Mouse (Mus musculus) hindbrain, postnatal 0 days (tissue): Measurements from ENCODE around the gene Ccdc158. TPM values are rescaled to one million over a fixed set of nuclear protein-coding genes. Genes with fewer than 3 reads are reported as not detected.
A peak's percentile ranks its signal among the peaks of the same experiment; 100 is the strongest.

Source experiments
- ATAC-seq: fragments of 200-750 bp; cut with Nextera tagmentation; 2 replicates; pipeline ENCODE4 v1.8.0; 2017; ENCODE audit warnings: mild to moderate bottlenecking, moderate TSS enrichment, moderate library complexity
- DNase-seq: peaks from one replicate; pipeline ENCODE4 v3.0.0-alpha.2; 2015; ENCODE audit warnings: low spot score
- H3K27ac ChIP-seq: fragments of 300-500 bp; sonication (generic); 2 replicates; pipeline ENCODE4 v1.5.1; 2014; ENCODE audit warnings: mild to moderate bottlenecking
- H3K27me3 ChIP-seq: fragments of 300-500 bp; sonication (generic); 2 replicates; pipeline ENCODE4 v1.6.1; 2014; ENCODE audit warnings: low read length, mixed read lengths; ENCODE audit not compliant: insufficient read depth
- H3K36me3 ChIP-seq: fragments of 300-500 bp; sonication (generic); 2 replicates; pipeline ENCODE4 v1.6.1; 2014; ENCODE audit warnings: low read length, mixed read lengths; ENCODE audit not compliant: insufficient read depth
- H3K4me1 ChIP-seq: fragments of 300-500 bp; sonication (generic); 2 replicates; pipeline ENCODE4 v1.6.1; 2014; ENCODE audit warnings: antibody characterized with exemption, low read length, mixed read lengths; ENCODE audit not compliant: insufficient read depth
- H3K4me2 ChIP-seq: fragments of 300-500 bp; sonication (generic); 2 replicates; pipeline ENCODE4 v1.6.1; 2014; ENCODE audit warnings: low read depth, mild to moderate bottlenecking, low read length, moderate library complexity, mixed read lengths
- H3K4me3 ChIP-seq: fragments of 300-500 bp; sonication (generic); 2 replicates; pipeline ENCODE4 v1.5.1; 2014; ENCODE audit warnings: low read length
- H3K9ac ChIP-seq: fragments of 300-500 bp; sonication (generic); replicated peaks from 2 replicates; pipeline ENCODE4 v1.6.1; 2014; ENCODE audit warnings: mild to moderate bottlenecking, low read length, moderate library complexity, mixed read lengths
- H3K9me3 ChIP-seq: fragments of 300-500 bp; sonication (generic); 2 replicates; pipeline ENCODE4 v1.6.1; 2016; ENCODE audit warnings: low read length, mixed read lengths
- CTCF ChIP-seq: IDR thresholded peaks from 2 replicates; pipeline ENCODE4 v1.5.1; 2016; ENCODE audit warnings: antibody characterized with exemption, control low read depth, low read depth
- WGBS: fragments of 180-500 bp; shearing (Covaris S2); extraction: QIAGEN DNeasy Blood & Tissue Kit; methylation state at CpG from one replicate; pipeline ENCODE4 v1.1.7; 2014; 5-methylcytosine and 5-hydroxymethylcytosine counted together
- polyA plus RNA-seq: library from polyadenylated mRNA; unstranded; fragments of >200 nt; fragmentation: Nextera tagmentation; extraction: Ambion mirVana; gene quantifications from 2 replicates; pipeline ENCODE4 v1.2.1, GENCODE M21; 2015
- total RNA-seq: library from RNA; depleted of rRNA; stranded (reverse); fragments of >200 nt; gene quantifications from 2 replicates; pipeline ENCODE4 v1.2.3, GENCODE M21; 2014

Gene Ccdc158
- total and polyA plus RNA-seq, 2 experiments from 2014 or later, result 0.23 to 0.26 TPM

DNA sequence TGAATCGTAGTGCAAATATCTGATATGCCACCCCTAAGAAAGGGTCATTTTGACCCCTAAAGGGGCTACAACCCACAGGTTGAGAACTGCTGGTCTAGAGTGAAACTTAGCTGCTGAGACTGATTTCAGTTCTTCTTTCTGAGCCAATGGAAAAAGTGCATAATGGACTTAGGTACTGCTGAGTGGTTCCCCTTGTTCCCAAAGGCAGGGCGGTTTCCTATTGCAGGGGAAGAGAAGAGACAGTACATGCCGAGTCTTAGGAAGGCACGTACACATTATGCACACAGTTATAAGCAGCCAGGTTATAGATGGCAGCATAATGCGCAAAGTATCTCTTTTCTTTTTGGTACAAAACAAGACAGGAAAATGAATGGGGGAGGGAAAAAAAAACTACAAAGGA, 13.1 kb upstream of the Ccdc158 start:
- TF ChIP-seq CTCF, result no peak
- 87% methylated on average over 5 of the region's 5 CpGs for WGBS

GRCm38 (mm10) chr5:92684715-92685460, 9.8 kb upstream of the Ccdc158 start:
- ATAC-seq (no peak), DNase-seq (no peak)
- peak overlapping the region; percentile 24; the same call in 1 of the 2 replicates for H3K4me2 ChIP-seq
- no peak overlapping the region for H3K9ac ChIP-seq
- H3K27ac ChIP-seq, result no peak overlapping the region
- no peaks in the 10 kb centered on the region for H3K36me3 ChIP-seq
- no peak overlapping the region for H3K4me3 ChIP-seq
- H3K9me3 ChIP-seq, result no peaks in the 10 kb centered on the region
- no peak for TF ChIP-seq CTCF
- WGBS, result 88% methylated on average over 16 of the region's 16 CpGs
- H3K4me1 ChIP-seq, result no peaks in the 10 kb centered on the region; the same call in 1 of the 2 replicates
- no peaks in the 10 kb centered on the region for H3K27me3 ChIP-seq

More for the DNA sequence above, 13.1 kb upstream of the Ccdc158 start:
- no peaks in the 10 kb centered on the region for H3K9me3 ChIP-seq
- H3K4me2 ChIP-seq, result no peak overlapping the region
- no peaks in the 10 kb centered on the region for H3K27me3 ChIP-seq
- H3K9ac ChIP-seq, result no peak overlapping the region
- H3K27ac ChIP-seq, result no peak overlapping the region
- DNase-seq (no peak), ATAC-seq (no peak)
- peaks cover 2% of the 10 kb centered on the region; the same call in 1 of the 2 replicates for H3K4me1 ChIP-seq
- no peaks in the 10 kb centered on the region for H3K36me3 ChIP-seq
- no peak overlapping the region for H3K4me3 ChIP-seq

- no peaks in the 10 kb centered on the region for H3K27me3 ChIP-seq
- no peak overlapping the region for H3K27ac ChIP-seq
- no peaks in the 10 kb centered on the region; the same call in 1 of the 2 replicates for H3K4me1 ChIP-seq
- no peak for TF ChIP-seq CTCF
- H3K9me3 ChIP-seq, result no peaks in the 10 kb centered on the region
- ATAC-seq (no peak), DNase-seq (no peak)
- H3K4me3 ChIP-seq, result peak overlapping the region; percentile 56
- no peak overlapping the region; the same call in 1 of the 2 replicates for H3K9ac ChIP-seq
- WGBS, result 21% methylated on average over 9 of the region's 9 CpGs
- H3K36me3 ChIP-seq, result no peaks in the 10 kb centered on the region
- H3K4me2 ChIP-seq, result peak overlapping the region; percentile 99
Observed at GRCm38 (mm10) chr5:92683871-92684475, 8.9 kb upstream of the Ccdc158 start.

- TF ChIP-seq CTCF, result no peak
- ATAC-seq, result 0 out of 2 replicates have a peak, but pooled peaks have one; percentile 22
- Histone ChIP-seq H3K9ac (peak within 1 kb of the TSS; percentile 48), H3K27ac (peak within 1 kb of the TSS; percentile 45; the same call in 1 of the 2 replicates), H3K4me2 (peak within 1 kb of the TSS; percentile 99), H3K9me3 (no peaks in the 10 kb centered on the region), H3K27me3 (no peaks in the 10 kb centered on the region), H3K36me3 (no peaks in the 10 kb centered on the region), H3K4me3 (peak within 1 kb of the TSS; percentile 56), H3K4me1 (no peaks in the 10 kb centered on the region; the same call in 1 of the 2 replicates)
- under 1% methylated on average over 26 of the region's 26 CpGs for WGBS
- peak; percentile 32 for DNase-seq
Observed at GRCm38 (mm10) chr5:92683351-92683807, 8.3 kb upstream of the Ccdc158 start, which contains the start of gene Shroom3. Gene Shroom3 (plus strand): TSS chr5:92683435.

- no peaks in the 10 kb centered on the region for H3K9me3 ChIP-seq
- peak overlapping the region; percentile 99 for H3K4me2 ChIP-seq
- H3K4me1 ChIP-seq, result no peaks in the 10 kb centered on the region; the same call in 1 of the 2 replicates
- H3K4me3 ChIP-seq, result peak overlapping the region; percentile 56
- DNase-seq (peak; percentile 49), ATAC-seq (no peak)
- H3K36me3 ChIP-seq, result no peaks in the 10 kb centered on the region
- peak overlapping the region; percentile 45; the same call in 1 of the 2 replicates for H3K27ac ChIP-seq
- no peak for TF ChIP-seq CTCF
- H3K27me3 ChIP-seq, result no peaks in the 10 kb centered on the region
- 2% methylated on average over 39 of the region's 39 CpGs for WGBS
- peak overlapping the region; percentile 48 for H3K9ac ChIP-seq
Observed at GRCm38 (mm10) chr5:92682621-92683348, 7.7 kb upstream of the Ccdc158 start.

DNA sequence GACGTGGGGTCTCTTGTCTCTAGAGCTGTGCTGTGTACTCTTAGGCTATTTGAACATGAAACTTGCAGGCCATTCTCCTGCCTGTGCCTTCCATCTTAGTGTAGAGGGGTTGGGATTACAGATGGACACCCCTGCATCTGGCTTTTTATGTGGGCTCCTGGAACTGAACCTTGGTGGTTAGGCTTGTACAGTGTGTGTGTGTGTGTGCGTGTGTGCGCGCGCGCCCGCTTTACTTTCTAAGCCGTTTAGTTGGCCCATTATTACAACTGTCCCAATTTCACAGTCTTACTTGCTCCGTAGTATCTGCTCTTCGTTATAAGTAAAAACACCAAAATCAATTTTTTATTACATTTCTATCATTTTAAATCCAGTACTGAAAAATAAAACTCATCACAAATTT, 6.8 kb upstream of the Ccdc158 start:
- Histone ChIP-seq H3K27me3 (no peaks in the 10 kb centered on the region), H3K36me3 (no peaks in the 10 kb centered on the region), H3K4me1 (no peaks in the 10 kb centered on the region; the same call in 1 of the 2 replicates), H3K9ac (no peak overlapping the region), H3K9me3 (no peaks in the 10 kb centered on the region), H3K4me2 (no peak overlapping the region), H3K27ac (no peak overlapping the region), H3K4me3 (no peak overlapping the region)
- DNase-seq, result no peak
- no peak for TF ChIP-seq CTCF
- WGBS, result 88% methylated on average over 10 of the region's 10 CpGs
- no peak for ATAC-seq
